Mouse (Mus musculus): ENCODE data around the gene Cchcr1.
A peak's percentile ranks its signal among the peaks of the same experiment; 100 is the strongest.

Gene Cchcr1

GRCm38 (mm10) chr17:35556812-35557211 is 39.9 kb downstream of the Cchcr1 start:
- peak; percentile 74 to 83 for DNase-seq

- no peak for DNase-seq
These were observed 40.5 kb downstream of the Cchcr1 start for GRCm38 (mm10) chr17:35557351-35557750.

- no peak for DNase-seq
These were observed 41.3 kb downstream of the Cchcr1 start for GRCm38 (mm10) chr17:35558216-35558615.

GRCm38 (mm10) chr17:35567150-35567549 is 50.2 kb downstream of the Cchcr1 start, which contains the start of gene 2300002M23Rik:
Gene 2300002M23Rik (plus strand): TSS chr17:35567450.
- no peak for DNase-seq

DNA sequence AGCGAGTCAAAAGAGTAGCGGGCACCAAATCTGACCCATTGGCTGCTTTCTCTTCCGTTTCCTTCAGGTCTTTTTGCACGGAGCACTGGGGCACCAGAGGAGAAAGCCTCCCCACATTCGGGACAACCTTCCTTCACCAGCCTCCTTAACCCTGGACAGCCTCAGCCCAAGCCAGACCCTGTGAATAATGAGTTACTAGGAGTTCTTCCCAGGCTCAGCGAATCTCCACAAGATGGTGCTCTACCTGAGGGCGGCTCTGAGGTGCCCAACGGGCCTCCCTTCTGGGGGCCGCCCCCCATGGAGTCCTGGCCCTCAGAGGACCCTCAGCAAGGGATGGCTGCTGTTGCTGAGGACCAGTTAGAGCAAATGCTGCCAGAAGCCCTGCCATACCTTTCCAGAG is 50.9 kb downstream of the Cchcr1 start:
- DNase-seq, result no peak

DNA sequence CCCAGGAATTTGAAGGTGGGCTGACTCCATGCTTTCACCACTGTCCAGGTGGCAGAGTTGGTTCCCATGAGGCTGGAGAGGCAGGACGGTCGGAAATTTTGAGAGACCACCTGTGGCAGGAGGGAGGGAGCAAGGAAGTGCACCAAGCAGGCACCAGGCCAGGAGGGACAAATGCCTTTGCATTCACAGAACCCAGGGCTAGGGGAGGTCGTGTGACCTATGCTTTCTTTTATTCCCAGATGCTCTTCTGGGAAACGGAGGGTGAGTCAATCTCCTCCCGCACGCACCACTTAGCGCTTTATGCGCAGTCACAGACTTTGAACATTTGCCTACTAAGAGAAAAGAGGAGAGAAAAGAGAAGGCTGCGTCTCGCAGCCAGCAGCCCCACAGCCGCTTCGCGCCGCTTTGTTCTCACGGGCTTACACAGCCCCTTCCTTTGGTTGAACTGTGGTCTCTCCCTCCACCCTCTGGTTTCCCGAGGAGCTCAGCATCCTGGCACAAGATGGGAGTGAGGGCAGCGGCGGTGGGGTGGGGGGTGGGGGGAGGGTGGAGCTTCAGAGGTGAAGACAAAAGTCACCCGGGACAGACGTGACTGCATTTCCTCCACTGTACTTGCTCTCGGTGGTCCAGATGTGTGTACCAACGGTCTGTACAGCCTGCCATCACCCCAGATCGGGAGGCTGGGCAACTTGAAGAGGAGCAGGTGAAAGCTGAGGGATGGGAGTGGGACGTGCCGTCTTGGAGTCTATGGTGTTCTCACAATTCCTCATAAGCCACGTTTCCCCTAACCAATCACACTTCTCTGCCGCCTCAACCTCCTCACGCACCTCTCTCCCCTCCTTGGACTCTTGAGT is 52.4 kb downstream of the Cchcr1 start:
- no peak for DNase-seq

DNA sequence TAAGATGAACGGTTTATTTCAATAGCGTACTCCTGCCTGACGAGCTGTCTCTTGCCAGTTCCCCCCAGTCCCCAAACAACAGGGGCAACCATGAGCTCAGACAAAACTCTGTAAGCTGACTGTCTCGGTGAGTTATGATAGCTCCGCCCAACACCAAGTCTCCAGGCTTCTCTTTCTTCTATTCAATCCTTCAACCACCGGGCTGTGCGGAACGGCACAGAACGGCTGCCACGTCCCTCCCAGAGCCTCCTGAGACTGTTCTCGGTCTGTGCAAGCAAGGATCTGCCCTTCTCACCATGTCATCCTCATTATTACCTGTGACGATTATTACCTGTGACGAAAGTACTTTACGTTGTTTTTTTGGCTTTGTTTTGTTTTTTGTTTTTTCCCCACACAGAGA is 53.9 kb downstream of the Cchcr1 start:
- DNase-seq, result no peak

- DNase-seq, result no peak
These were observed 54.6 kb downstream of the Cchcr1 start for GRCm38 (mm10) chr17:35571477-35571876.

DNA sequence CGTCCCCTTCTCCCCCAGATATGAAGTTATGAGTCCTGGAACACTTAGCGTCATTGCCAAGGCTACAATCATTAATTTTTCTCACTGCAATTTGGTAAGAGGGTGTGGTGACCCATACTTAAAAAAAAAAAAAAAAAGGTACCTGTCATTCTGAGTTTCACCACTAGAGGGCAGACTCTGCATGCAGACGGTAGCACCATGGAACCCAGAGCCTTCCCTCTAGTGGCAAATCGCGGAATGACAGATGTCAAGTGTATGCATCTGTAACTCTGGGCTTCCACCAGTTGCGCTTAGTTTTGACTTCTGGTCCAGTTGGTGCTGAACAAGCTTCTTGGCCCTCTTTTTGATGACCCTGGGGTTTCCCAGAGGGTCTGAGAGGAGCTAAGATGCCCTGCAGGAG is 61.3 kb downstream of the Cchcr1 start:
- peak; percentile 78 to 94 for DNase-seq
